Mouse (Mus musculus) hindbrain, embryonic 11.5 days (tissue): ENCODE data around the gene Numa1. TPM values are rescaled to one million over a fixed set of nuclear protein-coding genes. Genes with fewer than 3 reads are reported as not detected.

Source experiments
- ATAC-seq: fragments of 200-750 bp; cut with Nextera tagmentation; 2 replicates; pipeline ENCODE4 v1.8.0; 2017; ENCODE audit warnings: mild to moderate bottlenecking, moderate TSS enrichment, moderate library complexity; ENCODE audit not compliant: low FRiP score
- DNase-seq: peaks from one replicate; pipeline ENCODE4 v3.0.0-alpha.2; 2015; ENCODE audit warnings: low spot score
- H3K27ac ChIP-seq: fragments of 300-500 bp; sonication (generic); 2 replicates; pipeline ENCODE4 v1.5.1; 2014; ENCODE audit warnings: mild to moderate bottlenecking, low read depth, low read length
- H3K27me3 ChIP-seq: fragments of 300-500 bp; sonication (generic); 2 replicates; pipeline ENCODE4 v1.6.1; 2014; ENCODE audit warnings: mild to moderate bottlenecking, low read length, moderate library complexity, mixed read lengths; ENCODE audit not compliant: control insufficient read depth, insufficient read depth
- H3K36me3 ChIP-seq: fragments of 300-500 bp; sonication (generic); 2 replicates; pipeline ENCODE4 v1.6.1; 2014; ENCODE audit warnings: mild to moderate bottlenecking, low read length, moderate library complexity, mixed read lengths; ENCODE audit not compliant: control insufficient read depth, insufficient read depth
- H3K4me1 ChIP-seq: fragments of 300-500 bp; sonication (generic); replicated peaks from 2 replicates; pipeline ENCODE4 v1.6.1; 2014; ENCODE audit warnings: low read length, mixed read lengths; ENCODE audit not compliant: control insufficient read depth, insufficient read depth
- H3K4me2 ChIP-seq: fragments of 300-500 bp; sonication (generic); replicated peaks from 2 replicates; pipeline ENCODE4 v1.6.1; 2014; ENCODE audit warnings: mild to moderate bottlenecking, low read depth, low read length
- H3K4me3 ChIP-seq: fragments of 300-500 bp; sonication (generic); 2 replicates; pipeline ENCODE4 v1.5.1; 2014; ENCODE audit warnings: low read depth, low read length
- H3K9ac ChIP-seq: fragments of 300-500 bp; sonication (generic); 2 replicates; pipeline ENCODE4 v1.6.1; 2014; ENCODE audit warnings: low read depth, low read length
- H3K9me3 ChIP-seq: fragments of 300-500 bp; sonication (generic); 2 replicates; pipeline ENCODE4 v1.6.1; 2016; ENCODE audit warnings: low read length; ENCODE audit not compliant: control insufficient read depth
- WGBS: fragments of 180-500 bp; shearing (Covaris S2); extraction: QIAGEN DNeasy Blood & Tissue Kit; methylation state at CpG from one replicate; pipeline ENCODE4 v1.1.7; 2014; 5-methylcytosine and 5-hydroxymethylcytosine counted together
- polyA plus RNA-seq: library from polyadenylated mRNA; unstranded; fragments of >200 nt; fragmentation: Nextera tagmentation; extraction: Ambion mirVana; gene quantifications from 2 replicates; pipeline ENCODE4 v1.2.1, GENCODE M21; 2014

The Numa1 gene
- polyA plus RNA-seq, 1 experiment from 2014 or later, result 88.9 TPM

GRCm38 (mm10) chr7:101973730-101974129 lies 39.8 kb downstream of the Numa1 start:
- Histone ChIP-seq H3K9ac (no peak overlapping the region), H3K27ac (no peak overlapping the region), H3K4me1 (peaks cover 6% of the 10 kb centered on the region), H3K4me2 (no peak overlapping the region), H3K36me3 (no peaks in the 10 kb centered on the region; the same call in 1 of the 2 replicates), H3K27me3 (no peaks in the 10 kb centered on the region), H3K4me3 (no peak overlapping the region), H3K9me3 (no peaks in the 10 kb centered on the region)
- 63% methylated on average over 3 of the region's 3 CpGs for WGBS
- DNase-seq (peak; percentile 25), ATAC-seq (no peak)

DNA sequence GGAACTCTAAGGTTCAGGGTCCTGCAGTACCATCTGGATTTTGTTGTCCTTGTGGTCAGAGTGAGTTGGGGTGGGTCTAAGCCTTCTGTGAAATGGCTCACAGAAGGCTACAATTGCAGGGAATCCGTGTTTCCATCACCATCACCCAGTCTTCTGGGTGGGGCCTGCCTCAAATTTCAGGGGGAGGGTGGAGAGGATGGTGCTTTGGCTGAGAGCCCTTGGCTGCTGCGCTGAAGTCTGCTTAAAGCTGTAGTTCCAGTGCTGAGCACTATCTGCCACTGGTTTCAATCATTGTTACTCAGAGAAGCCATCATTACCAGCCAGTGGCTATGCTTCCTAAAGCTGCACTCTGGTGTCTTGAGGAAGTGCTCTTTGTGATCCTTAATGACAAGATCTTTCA lies 40.6 kb downstream of the Numa1 start:
- no peak overlapping the region for H3K9ac ChIP-seq
- WGBS, result 49% methylated on average over 2 of the region's 2 CpGs
- no peak overlapping the region for H3K27ac ChIP-seq
- H3K4me3 ChIP-seq, result no peak overlapping the region
- H3K4me2 ChIP-seq, result no peak overlapping the region
- H3K36me3 ChIP-seq, result peaks cover 2% of the 10 kb centered on the region; the same call in 1 of the 2 replicates
- H3K9me3 ChIP-seq, result no peaks in the 10 kb centered on the region
- H3K27me3 ChIP-seq, result no peaks in the 10 kb centered on the region
- H3K4me1 ChIP-seq, result peaks cover 4% of the 10 kb centered on the region
- ATAC-seq (no peak), DNase-seq (no peak)

DNA sequence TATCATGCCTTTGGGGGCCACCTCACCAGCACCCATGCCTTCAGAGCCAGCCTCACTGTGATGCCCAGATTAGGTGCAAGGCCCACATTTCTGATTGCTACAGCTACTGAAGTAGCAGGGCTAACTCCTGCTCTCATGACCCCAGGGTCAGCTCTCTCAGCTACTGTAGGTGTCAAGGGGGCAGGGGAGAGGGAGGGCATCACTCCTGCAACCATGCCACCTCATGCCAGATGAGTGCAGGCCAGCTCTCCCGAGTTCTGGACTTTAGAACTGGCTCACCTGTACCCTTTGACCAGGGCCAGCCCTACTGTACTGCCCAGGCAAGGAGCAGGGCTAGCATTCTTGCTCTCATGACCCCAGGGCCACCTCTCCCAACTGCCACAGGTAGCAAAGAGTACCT lies 48.8 kb downstream of the Numa1 start:
- no peak for DNase-seq
- Histone ChIP-seq H3K27me3 (no peaks in the 10 kb centered on the region), H3K9me3 (no peaks in the 10 kb centered on the region), H3K4me1 (no peaks in the 10 kb centered on the region), H3K9ac (no peak overlapping the region), H3K27ac (no peak overlapping the region), H3K4me3 (no peak overlapping the region), H3K36me3 (0 out of 2 replicates have a peak, but pooled peaks cover 2% of the 10 kb centered on the region), H3K4me2 (no peak overlapping the region)
- no peak for ATAC-seq
- 75% methylated on average over 1 of the region's 1 CpGs for WGBS

DNA sequence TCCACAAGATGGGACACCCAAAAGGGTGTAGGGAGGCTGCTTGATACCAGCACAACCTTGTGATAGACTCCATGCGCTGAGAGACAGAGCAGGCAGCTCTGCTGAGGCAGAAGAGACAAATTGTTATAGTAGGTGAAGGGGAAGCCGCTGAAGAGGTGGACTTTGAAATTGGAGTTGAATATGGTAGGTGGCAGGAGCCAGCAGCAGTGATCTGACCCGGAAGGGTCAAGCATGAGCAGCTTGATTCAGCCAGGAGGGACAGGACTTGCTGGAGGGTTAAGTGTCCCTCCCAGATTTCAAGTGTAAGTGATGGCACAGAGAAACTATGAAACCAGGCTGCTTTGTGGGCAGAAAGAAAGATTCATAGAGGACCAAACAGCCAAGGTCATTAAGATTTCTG lies 51.2 kb downstream of the Numa1 start:
- no peaks in the 10 kb centered on the region for H3K4me1 ChIP-seq
- H3K4me3 ChIP-seq, result no peak overlapping the region
- no peaks in the 10 kb centered on the region for H3K9me3 ChIP-seq
- no peak for DNase-seq
- H3K27ac ChIP-seq, result no peak overlapping the region
- H3K9ac ChIP-seq, result no peak overlapping the region
- H3K4me2 ChIP-seq, result no peak overlapping the region
- 77% methylated on average over 3 of the region's 3 CpGs for WGBS
- ATAC-seq, result no peak
- 0 out of 2 replicates have a peak, but pooled peaks cover 2% of the 10 kb centered on the region for H3K36me3 ChIP-seq
- H3K27me3 ChIP-seq, result no peaks in the 10 kb centered on the region

GRCm38 (mm10) chr7:101994241-101994640 lies 60.3 kb downstream of the Numa1 start:
- no peaks in the 10 kb centered on the region for H3K9me3 ChIP-seq
- H3K4me1 ChIP-seq, result no peaks in the 10 kb centered on the region
- 89% methylated on average over 3 of the region's 3 CpGs for WGBS
- H3K27ac ChIP-seq, result no peak overlapping the region
- H3K9ac ChIP-seq, result no peak overlapping the region
- DNase-seq (no peak), ATAC-seq (no peak)
- no peak overlapping the region for H3K4me2 ChIP-seq
- H3K27me3 ChIP-seq, result no peaks in the 10 kb centered on the region
- H3K36me3 ChIP-seq, result peaks cover 24% of the 10 kb centered on the region
- no peak overlapping the region for H3K4me3 ChIP-seq

GRCm38 (mm10) chr7:101998194-101998927 lies 64.5 kb downstream of the Numa1 start:
- Histone ChIP-seq H3K9me3 (no peaks in the 10 kb centered on the region), H3K36me3 (peaks cover 42% of the 10 kb centered on the region), H3K4me2 (no peak overlapping the region), H3K9ac (no peak overlapping the region), H3K27me3 (no peaks in the 10 kb centered on the region), H3K4me1 (no peaks in the 10 kb centered on the region), H3K27ac (no peak overlapping the region), H3K4me3 (no peak overlapping the region)
- ATAC-seq, result no peak; the same call in 1 of the 2 replicates
- DNase-seq, result peak; percentile 84
- 77% methylated on average over 14 of the region's 14 CpGs for WGBS

GRCm38 (mm10) chr7:101999461-102000151 lies 65.7 kb downstream of the Numa1 start:
- WGBS, result 92% methylated on average over 15 of the region's 15 CpGs
- ATAC-seq, result no peak
- H3K36me3 ChIP-seq, result peaks cover 42% of the 10 kb centered on the region

GRCm38 (mm10) chr7:102000296-102000695 lies 66.4 kb downstream of the Numa1 start:
- H3K9ac ChIP-seq, result no peak overlapping the region
- no peak overlapping the region for H3K4me3 ChIP-seq
- ATAC-seq (no peak), DNase-seq (no peak)
- no peaks in the 10 kb centered on the region for H3K4me1 ChIP-seq
- no peak overlapping the region for H3K27ac ChIP-seq
- no peaks in the 10 kb centered on the region for H3K9me3 ChIP-seq
- H3K36me3 ChIP-seq, result peaks cover 42% of the 10 kb centered on the region
- no peaks in the 10 kb centered on the region for H3K27me3 ChIP-seq
- H3K4me2 ChIP-seq, result no peak overlapping the region
- WGBS, result 91% methylated on average over 8 of the region's 8 CpGs

More at GRCm38 (mm10) chr7:101999461-102000151, 65.7 kb downstream of the Numa1 start:
- no peak for DNase-seq
- no peaks in the 10 kb centered on the region for H3K4me1 ChIP-seq
- H3K9me3 ChIP-seq, result no peaks in the 10 kb centered on the region
- H3K4me3 ChIP-seq, result no peak overlapping the region
- H3K4me2 ChIP-seq, result no peak overlapping the region
- H3K27ac ChIP-seq, result no peak overlapping the region
- no peaks in the 10 kb centered on the region for H3K27me3 ChIP-seq
- H3K9ac ChIP-seq, result no peak overlapping the region
